Mouse (Mus musculus) kidney, adult 2 months (tissue): ENCODE results near the gene Cyb561.

ENCODE experiments used
- CTCF ChIP-seq: fragments of 200-500 bp; conservative IDR thresholded peaks from 2 replicates; pipeline ENCODE4 v1.5.1; 2011; ENCODE audit warnings: low read depth, mild to moderate bottlenecking, control low read depth, low read length, moderate library complexity, mixed read lengths; ENCODE audit not compliant: insufficient read depth, insufficient read length
- POLR2A ChIP-seq: fragments of 200-500 bp; IDR thresholded peaks from one replicate; pipeline ENCODE4 v1.6.1; 2011; ENCODE audit warnings: low read depth, low read length, control low read depth

GRCm38 (mm10) chr11:105984452-105984851 lies 31.3 kb upstream of the Cyb561 start:
- TF ChIP-seq POLR2A (no peak), CTCF (no peak)
